Mouse (Mus musculus) forebrain, embryonic 11.5 days (tissue): ENCODE results near the gene Olfr235. TPM values are rescaled to one million over a fixed set of nuclear protein-coding genes. Genes with fewer than 3 reads are reported as not detected.
"Not testable (repeated sequence)": the region's sequence is repeated elsewhere in the genome, so short reads cannot be mapped to it uniquely, and the experiment has no call there.

Source experiments
- ATAC-seq: fragments of 200-750 bp; cut with Nextera tagmentation; replicated peaks from 2 replicates; pipeline ENCODE4 v1.8.0; 2017; ENCODE audit warnings: moderate TSS enrichment; ENCODE audit not compliant: low FRiP score
- DNase-seq: peaks from one replicate; pipeline ENCODE4 v3.0.0-alpha.2; 2017; ENCODE audit warnings: low spot score
- H3K27ac ChIP-seq: fragments of 300-500 bp; sonication (generic); 2 replicates; pipeline ENCODE4 v1.5.1; 2014; ENCODE audit warnings: low read depth, low read length
- H3K27me3 ChIP-seq: fragments of 300-500 bp; sonication (generic); 2 replicates; pipeline ENCODE4 v1.6.1; 2014; ENCODE audit warnings: mild to moderate bottlenecking, low read length, mixed read lengths; ENCODE audit not compliant: control insufficient read depth, insufficient read depth
- H3K36me3 ChIP-seq: fragments of 300-500 bp; sonication (generic); 2 replicates; pipeline ENCODE4 v1.6.1; 2014; ENCODE audit warnings: mild to moderate bottlenecking, low read length, moderate library complexity, mixed read lengths; ENCODE audit not compliant: control insufficient read depth, insufficient read depth
- H3K4me1 ChIP-seq: fragments of 300-500 bp; sonication (generic); replicated peaks from 2 replicates; pipeline ENCODE4 v1.6.1; 2014; ENCODE audit warnings: low read length, mixed read lengths; ENCODE audit not compliant: control insufficient read depth, insufficient read depth
- H3K4me2 ChIP-seq: fragments of 300-500 bp; sonication (generic); 2 replicates; pipeline ENCODE4 v1.6.1; 2014; ENCODE audit warnings: low read depth, mild to moderate bottlenecking, low read length, moderate library complexity, mixed read lengths; ENCODE audit not compliant: severe bottlenecking
- H3K4me3 ChIP-seq: fragments of 300-500 bp; sonication (generic); 2 replicates; pipeline ENCODE4 v1.5.1; 2014; ENCODE audit warnings: low read depth, low read length
- H3K9ac ChIP-seq: fragments of 300-500 bp; sonication (generic); 2 replicates; pipeline ENCODE4 v1.6.1; 2014; ENCODE audit warnings: low read length
- H3K9me3 ChIP-seq: fragments of 300-500 bp; sonication (generic); 2 replicates; pipeline ENCODE4 v1.6.1; 2016; ENCODE audit warnings: low read length, mixed read lengths; ENCODE audit not compliant: control insufficient read depth
- WGBS: fragments of 180-500 bp; shearing (Covaris S2); extraction: QIAGEN DNeasy Blood & Tissue Kit; methylation state at CpG from one replicate; pipeline ENCODE4 v1.1.7; 2014; 5-methylcytosine and 5-hydroxymethylcytosine counted together
- polyA plus RNA-seq: library from polyadenylated mRNA; unstranded; fragments of >200 nt; fragmentation: Nextera tagmentation; extraction: Ambion mirVana; gene quantifications from 2 replicates; pipeline ENCODE4 v1.2.1, GENCODE M21; 2014

Gene Olfr235
- polyA plus RNA-seq, result not detected in 2 replicates

DNA sequence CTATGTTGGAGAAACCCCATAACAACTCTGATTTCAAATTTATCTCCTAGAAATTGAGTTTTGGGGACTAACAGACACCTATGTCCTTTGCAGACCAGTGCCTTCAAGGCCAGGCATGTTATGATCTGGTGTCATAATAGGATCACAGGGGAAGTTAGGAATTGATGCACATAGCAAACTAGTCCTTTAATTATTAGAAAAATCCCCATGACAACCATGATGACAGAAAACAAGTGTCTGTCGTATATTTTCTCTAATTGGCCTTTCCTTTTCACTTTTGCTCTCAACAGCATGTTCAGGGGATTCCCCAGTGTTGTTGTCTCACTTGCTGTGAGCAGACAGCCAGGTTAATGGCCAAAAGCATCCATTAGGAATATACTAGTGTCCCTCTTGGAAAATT, at the start of gene Olfr235:
Gene Olfr235 (plus strand): TSS at position 301 of the 400 bp plus-strand sequence.
- H3K4me2 ChIP-seq, result no peak within 1 kb of the TSS
- no peaks in the 10 kb centered on the region for H3K36me3 ChIP-seq
- H3K9ac ChIP-seq, result no peak within 1 kb of the TSS
- ATAC-seq (no peak), DNase-seq (no peak)
- no peak within 1 kb of the TSS for H3K27ac ChIP-seq
- H3K4me3 ChIP-seq, result no peak within 1 kb of the TSS
- no peaks in the 10 kb centered on the region for H3K9me3 ChIP-seq
- 81% methylated on average over 1 of the region's 1 CpGs for WGBS
- no peaks in the 10 kb centered on the region for H3K4me1 ChIP-seq
- no peaks in the 10 kb centered on the region for H3K27me3 ChIP-seq

DNA sequence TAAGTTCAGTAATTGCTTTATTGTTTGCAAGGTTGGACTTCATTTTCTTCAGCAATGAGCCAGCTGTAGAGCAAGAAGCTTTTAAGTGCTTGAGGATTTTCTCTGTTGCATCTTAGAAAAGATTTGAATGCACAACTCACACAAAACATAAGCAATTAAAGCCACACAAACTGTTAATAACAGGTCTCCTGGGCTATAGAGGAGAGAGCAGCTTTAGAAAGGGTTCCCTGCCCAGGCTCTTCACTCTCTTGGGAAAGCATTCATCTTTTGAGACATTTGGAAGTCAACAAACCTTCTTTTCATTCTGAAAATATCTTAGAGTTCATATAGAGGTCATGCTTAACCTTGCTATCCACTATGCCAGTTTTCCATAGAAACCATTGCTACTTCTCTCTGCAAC, 28.3 kb upstream of the Olfr235 start, which contains the start of gene Olfr1432:
Gene Olfr1432 (minus strand): TSS at position 101 of the 400 bp plus-strand sequence.
- ATAC-seq, H3K9ac ChIP-seq, H3K9me3 ChIP-seq, H3K4me3 ChIP-seq, H3K27me3 ChIP-seq, H3K27ac ChIP-seq, H3K36me3 ChIP-seq, H3K4me1 ChIP-seq, H3K4me2 ChIP-seq, DNase-seq: not testable (repeated sequence)

- no peak for DNase-seq
- H3K36me3 ChIP-seq, result no peaks in the 10 kb centered on the region
- no peak for ATAC-seq
- H3K9me3 ChIP-seq, result no peaks in the 10 kb centered on the region
- no peaks in the 10 kb centered on the region for H3K4me1 ChIP-seq
- no peak within 1 kb of the TSS for H3K4me3 ChIP-seq
- no peak within 1 kb of the TSS for H3K27ac ChIP-seq
- 85% methylated on average over 1 of the region's 1 CpGs for WGBS
- no peaks in the 10 kb centered on the region for H3K27me3 ChIP-seq
- no peak within 1 kb of the TSS for H3K9ac ChIP-seq
- no peak within 1 kb of the TSS for H3K4me2 ChIP-seq
Observed at GRCm38 (mm10) chr19:12241559-12241958, 19.3 kb upstream of the Olfr235 start, which contains the start of gene Olfr262. Gene Olfr262, minus strand, starts transcription at chr19:12241659.

DNA sequence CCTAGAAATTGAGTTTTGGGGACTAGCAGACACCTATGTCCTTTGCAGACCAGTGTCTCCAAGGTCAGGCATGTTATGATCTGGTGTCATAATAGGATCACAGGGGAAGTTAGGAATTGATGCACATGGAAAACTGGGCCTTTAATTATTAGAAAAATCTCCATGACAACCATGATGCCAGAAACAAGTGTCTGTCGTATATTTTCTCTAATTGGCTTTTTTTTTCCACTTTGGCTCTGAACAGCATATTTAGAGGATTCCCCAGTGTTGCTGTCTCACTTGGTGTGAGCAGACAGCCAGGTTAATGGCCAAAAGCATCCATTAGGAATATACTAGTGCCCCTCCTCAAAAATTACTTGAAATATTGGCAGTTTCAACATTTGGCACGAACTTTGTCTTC, 18.7 kb downstream of the Olfr235 start, which contains the start of gene Olfr1434:
Gene Olfr1434 (plus strand): TSS at position 301 of the 400 bp plus-strand sequence.
- Histone ChIP-seq H3K4me2 (no peak within 1 kb of the TSS), H3K9ac (no peak within 1 kb of the TSS), H3K9me3 (no peaks in the 10 kb centered on the region), H3K36me3 (no peaks in the 10 kb centered on the region), H3K27me3 (no peaks in the 10 kb centered on the region), H3K4me1 (no peaks in the 10 kb centered on the region), H3K27ac (no peak within 1 kb of the TSS), H3K4me3 (no peak within 1 kb of the TSS)
- DNase-seq (no peak), ATAC-seq (no peak)
- 77% methylated on average over 2 of the region's 2 CpGs for WGBS

GRCm38 (mm10) chr19:12292979-12293378, 32.1 kb downstream of the Olfr235 start:
- DNase-seq (no peak), ATAC-seq (no peak)
- Histone ChIP-seq H3K4me2 (no peak overlapping the region), H3K36me3 (no peaks in the 10 kb centered on the region), H3K4me3 (no peak overlapping the region), H3K27me3 (no peaks in the 10 kb centered on the region), H3K27ac (no peak overlapping the region), H3K9me3 (no peaks in the 10 kb centered on the region), H3K4me1 (no peaks in the 10 kb centered on the region), H3K9ac (no peak overlapping the region)

GRCm38 (mm10) chr19:12299030-12299429, 38.2 kb downstream of the Olfr235 start, which contains the start of gene Olfr1436:
Gene Olfr1436, minus strand, starts transcription at chr19:12299130.
- WGBS, result 83% methylated on average over 1 of the region's 1 CpGs
- not testable (repeated sequence) for H3K4me1 ChIP-seq, H3K27me3 ChIP-seq, H3K4me2 ChIP-seq, H3K4me3 ChIP-seq, ATAC-seq, H3K9me3 ChIP-seq, H3K36me3 ChIP-seq, DNase-seq, H3K27ac ChIP-seq, H3K9ac ChIP-seq

Other genes starting within 250 kb of the Olfr235 start
- gene Olfr1423, start 219.7 kb upstream of the Olfr235 start, polyA plus RNA-seq, result not detected in 2 replicates
- gene Olfr1424, start 198.3 kb upstream of the Olfr235 start, polyA plus RNA-seq, result not detected in 2 replicates
- not detected in 2 replicates for gene Olfr1425, start 183.3 kb upstream of the Olfr235 start, polyA plus RNA-seq
- gene Olfr1426, start 169.0 kb upstream of the Olfr235 start, polyA plus RNA-seq, result not detected in 2 replicates
- gene Olfr1427, start 157.7 kb upstream of the Olfr235 start, polyA plus RNA-seq, result not detected in 2 replicates
- not detected in 2 replicates for gene Olfr1428, start 145.1 kb upstream of the Olfr235 start, polyA plus RNA-seq
- not detected in 2 replicates for gene Olfr76, start 137.8 kb upstream of the Olfr235 start, polyA plus RNA-seq
- not detected in 2 replicates for gene Olfr1555-ps1, start 90.9 kb upstream of the Olfr235 start, polyA plus RNA-seq
- gene Olfr1431, start 60.4 kb upstream of the Olfr235 start, polyA plus RNA-seq, result not detected in 2 replicates
- gene Olfr1432, start 28.4 kb upstream of the Olfr235 start, polyA plus RNA-seq, result not detected in 2 replicates
- not detected in 2 replicates for gene Olfr262, start 19.4 kb upstream of the Olfr235 start, polyA plus RNA-seq
- gene Olfr1434, start 18.8 kb downstream of the Olfr235 start, polyA plus RNA-seq, result not detected in 2 replicates
- gene Olfr1436, start 38.1 kb downstream of the Olfr235 start, polyA plus RNA-seq, result not detected in 2 replicates
- not detected in 2 replicates for gene Olfr1437, start 64.1 kb downstream of the Olfr235 start, polyA plus RNA-seq
- gene Olfr1438-ps1, start 74.9 kb downstream of the Olfr235 start, polyA plus RNA-seq, result not detected in 2 replicates
- gene Olfr1440, start 126.2 kb downstream of the Olfr235 start, polyA plus RNA-seq, result not detected in 2 replicates
- gene Olfr1441, start 156.4 kb downstream of the Olfr235 start, polyA plus RNA-seq, result not detected in 2 replicates
- gene Pfpl, start 166.9 kb downstream of the Olfr235 start, polyA plus RNA-seq, result not detected in 2 replicates
- 0.28 and 0.41 TPM in 2 replicates for gene Mpeg1, start 199.7 kb downstream of the Olfr235 start, polyA plus RNA-seq
- 39.8 and 40.2 TPM in 2 replicates for gene Dtx4, start 240.4 kb downstream of the Olfr235 start, polyA plus RNA-seq